Mouse (Mus musculus) liver, embryonic 15.5 days (tissue): ENCODE results near the gene Anapc15-ps. TPM values are rescaled to one million over a fixed set of nuclear protein-coding genes. Genes with fewer than 3 reads are reported as not detected.
A peak's percentile ranks its signal among the peaks of the same experiment; 100 is the strongest.

ENCODE experiments used
- ATAC-seq: fragments of 200-750 bp; cut with Nextera tagmentation; 2 replicates; pipeline ENCODE4 v1.8.0; 2017; ENCODE audit warnings: moderate number of reproducible peaks, mild to moderate bottlenecking, moderate library complexity; ENCODE audit not compliant: insufficient read depth
- H3K27ac ChIP-seq: fragments of 300-500 bp; sonication (generic); replicated peaks from 2 replicates; pipeline ENCODE4 v1.5.1; 2015; ENCODE audit warnings: mild to moderate bottlenecking, inconsistent platforms
- H3K27me3 ChIP-seq: fragments of 300-500 bp; sonication (generic); 2 replicates; pipeline ENCODE4 v1.6.1; 2015; ENCODE audit warnings: mild to moderate bottlenecking, inconsistent platforms
- H3K36me3 ChIP-seq: fragments of 300-500 bp; sonication (generic); replicated peaks from 2 replicates; pipeline ENCODE4 v1.6.1; 2015; ENCODE audit warnings: moderate library complexity, mild to moderate bottlenecking, inconsistent platforms
- H3K4me1 ChIP-seq: fragments of 300-500 bp; sonication (generic); replicated peaks from 2 replicates; pipeline ENCODE4 v1.6.1; 2015; ENCODE audit warnings: inconsistent platforms
- H3K4me2 ChIP-seq: fragments of 300-500 bp; sonication (generic); 2 replicates; pipeline ENCODE4 v1.6.1; 2015; ENCODE audit warnings: moderate library complexity, mild to moderate bottlenecking, inconsistent platforms
- H3K4me3 ChIP-seq: fragments of 300-500 bp; sonication (generic); replicated peaks from 2 replicates; pipeline ENCODE4 v1.5.1; 2015; ENCODE audit warnings: mild to moderate bottlenecking, inconsistent platforms
- H3K9ac ChIP-seq: fragments of 300-500 bp; sonication (generic); 2 replicates; pipeline ENCODE4 v1.6.1; 2015; ENCODE audit warnings: moderate library complexity, mild to moderate bottlenecking, inconsistent platforms
- H3K9me3 ChIP-seq: fragments of 300-500 bp; sonication (generic); replicated peaks from 2 replicates; pipeline ENCODE4 v1.6.1; 2016; ENCODE audit warnings: inconsistent platforms
- WGBS: fragments of 180-500 bp; shearing (Covaris S2); methylation state at CpG from one replicate; pipeline ENCODE4 v1.1.7; 2015; ENCODE audit warnings: mixed read lengths; ENCODE audit not compliant: insufficient replicate concordance; 5-methylcytosine and 5-hydroxymethylcytosine counted together
- polyA plus RNA-seq: library from polyadenylated mRNA; unstranded; fragments of >200 nt; fragmentation: Nextera tagmentation; extraction: Ambion mirVana; gene quantifications from 2 replicates; pipeline ENCODE4 v1.2.1, GENCODE M21; 2015

Gene Anapc15-ps
- polyA plus RNA-seq, 1 experiment from 2014 or later = not detected

- WGBS = 59% methylated on average over 3 of the region's 3 CpGs
- Histone ChIP-seq H3K4me3 (no peak overlapping the region), H3K27ac (no peak overlapping the region), H3K9ac (no peak overlapping the region), H3K4me2 (no peak overlapping the region), H3K9me3 (no peaks in the 10 kb centered on the region), H3K27me3 (no peaks in the 10 kb centered on the region), H3K36me3 (no peaks in the 10 kb centered on the region), H3K4me1 (peaks cover 3% of the 10 kb centered on the region; the same call in 1 of the 2 replicates)
- no peak for ATAC-seq
Observed at GRCm38 (mm10) chr10:95667371-95668030, 5.8 kb downstream of the Anapc15-ps start.

GRCm38 (mm10) chr10:95666791-95667190, 6.5 kb downstream of the Anapc15-ps start:
- H3K27me3 ChIP-seq = no peaks in the 10 kb centered on the region
- no peak overlapping the region for H3K27ac ChIP-seq
- 55% methylated on average over 2 of the region's 2 CpGs for WGBS

GRCm38 (mm10) chr10:95665426-95665990, 7.7 kb downstream of the Anapc15-ps start:
- no peak overlapping the region for H3K4me3 ChIP-seq
- H3K9ac ChIP-seq = no peak overlapping the region
- 48% methylated on average over 11 of the region's 11 CpGs for WGBS
- no peak for ATAC-seq
- H3K4me2 ChIP-seq = no peak overlapping the region
- 0 out of 2 replicates have a peak, but pooled peaks cover 2% of the 10 kb centered on the region for H3K27me3 ChIP-seq
- H3K4me1 ChIP-seq = peaks cover 3% of the 10 kb centered on the region; the same call in 1 of the 2 replicates
- no peak overlapping the region for H3K27ac ChIP-seq
- H3K9me3 ChIP-seq = no peaks in the 10 kb centered on the region
- no peaks in the 10 kb centered on the region for H3K36me3 ChIP-seq

More at GRCm38 (mm10) chr10:95666791-95667190, 6.5 kb downstream of the Anapc15-ps start:
- Histone ChIP-seq H3K9ac (no peak overlapping the region), H3K36me3 (no peaks in the 10 kb centered on the region), H3K4me3 (no peak overlapping the region), H3K9me3 (no peaks in the 10 kb centered on the region), H3K4me1 (peaks cover 3% of the 10 kb centered on the region; the same call in 1 of the 2 replicates), H3K4me2 (no peak overlapping the region)
- no peak for ATAC-seq

- H3K9ac ChIP-seq = no peak overlapping the region
- 53% methylated on average over 3 of the region's 3 CpGs for WGBS
Observed at GRCm38 (mm10) chr10:95664613-95665012, 8.6 kb downstream of the Anapc15-ps start.

GRCm38 (mm10) chr10:95660356-95660755, 12.9 kb downstream of the Anapc15-ps start:
- H3K27ac ChIP-seq = no peak overlapping the region
- no peak overlapping the region for H3K4me2 ChIP-seq
- H3K36me3 ChIP-seq = no peaks in the 10 kb centered on the region
- no peak overlapping the region for H3K9ac ChIP-seq
- no peak for ATAC-seq
- H3K4me1 ChIP-seq = 0 out of 2 replicates have a peak, but pooled peaks cover 8% of the 10 kb centered on the region
- H3K9me3 ChIP-seq = no peaks in the 10 kb centered on the region
- 0 out of 2 replicates have a peak, but pooled peaks cover 5% of the 10 kb centered on the region for H3K27me3 ChIP-seq
- no peak overlapping the region for H3K4me3 ChIP-seq
- WGBS = 55% methylated on average over 6 of the region's 6 CpGs

More at GRCm38 (mm10) chr10:95664613-95665012, 8.6 kb downstream of the Anapc15-ps start:
- Histone ChIP-seq H3K27ac (no peak overlapping the region), H3K36me3 (no peaks in the 10 kb centered on the region), H3K27me3 (0 out of 2 replicates have a peak, but pooled peaks cover 5% of the 10 kb centered on the region), H3K4me3 (no peak overlapping the region), H3K4me2 (no peak overlapping the region), H3K4me1 (peaks cover 9% of the 10 kb centered on the region; the same call in 1 of the 2 replicates), H3K9me3 (no peaks in the 10 kb centered on the region)
- ATAC-seq = no peak

- WGBS = 52% methylated on average over 8 of the region's 8 CpGs
- H3K4me2 ChIP-seq = no peak overlapping the region
- H3K4me3 ChIP-seq = no peak overlapping the region
- no peaks in the 10 kb centered on the region for H3K9me3 ChIP-seq
- no peaks in the 10 kb centered on the region for H3K36me3 ChIP-seq
- H3K4me1 ChIP-seq = 0 out of 2 replicates have a peak, but pooled peaks cover 8% of the 10 kb centered on the region
- H3K9ac ChIP-seq = no peak overlapping the region
- peak; percentile 22; the same call in 1 of the 2 replicates for ATAC-seq
- H3K27me3 ChIP-seq = 0 out of 2 replicates have a peak, but pooled peaks cover 5% of the 10 kb centered on the region
- no peak overlapping the region for H3K27ac ChIP-seq
Observed at GRCm38 (mm10) chr10:95659471-95660150, 13.6 kb downstream of the Anapc15-ps start.

GRCm38 (mm10) chr10:95658836-95659343, 14.4 kb downstream of the Anapc15-ps start:
- Histone ChIP-seq H3K4me2 (no peak overlapping the region), H3K4me3 (no peak overlapping the region), H3K4me1 (0 out of 2 replicates have a peak, but pooled peaks cover 8% of the 10 kb centered on the region), H3K27me3 (0 out of 2 replicates have a peak, but pooled peaks cover 5% of the 10 kb centered on the region), H3K27ac (no peak overlapping the region), H3K9me3 (no peaks in the 10 kb centered on the region), H3K9ac (no peak overlapping the region), H3K36me3 (no peaks in the 10 kb centered on the region)
- no peak for ATAC-seq
- 36% methylated on average over 6 of the region's 6 CpGs for WGBS

GRCm38 (mm10) chr10:95656236-95657225, 16.7 kb downstream of the Anapc15-ps start:
- H3K27me3 ChIP-seq = 0 out of 2 replicates have a peak, but pooled peaks cover 5% of the 10 kb centered on the region
- H3K27ac ChIP-seq = no peak overlapping the region
- 53% methylated on average over 10 of the region's 10 CpGs for WGBS
- H3K9me3 ChIP-seq = no peaks in the 10 kb centered on the region
- no peaks in the 10 kb centered on the region for H3K36me3 ChIP-seq
- no peak overlapping the region for H3K4me2 ChIP-seq
- H3K4me3 ChIP-seq = no peak overlapping the region
- ATAC-seq = no peak; the same call in 1 of the 2 replicates
- H3K9ac ChIP-seq = no peak overlapping the region
- H3K4me1 ChIP-seq = 0 out of 2 replicates have a peak, but pooled peaks cover 8% of the 10 kb centered on the region

GRCm38 (mm10) chr10:95652131-95652530, 21.1 kb downstream of the Anapc15-ps start:
- H3K27me3 ChIP-seq = no peaks in the 10 kb centered on the region
- H3K9ac ChIP-seq = no peak overlapping the region
- H3K4me2 ChIP-seq = no peak overlapping the region
- WGBS = 77% methylated on average over 5 of the region's 5 CpGs
- no peak for ATAC-seq
- no peaks in the 10 kb centered on the region for H3K9me3 ChIP-seq
- no peak overlapping the region for H3K27ac ChIP-seq
- no peaks in the 10 kb centered on the region for H3K36me3 ChIP-seq
- H3K4me3 ChIP-seq = no peak overlapping the region
- no peaks in the 10 kb centered on the region for H3K4me1 ChIP-seq

- Histone ChIP-seq H3K9ac (no peak overlapping the region), H3K4me1 (0 out of 2 replicates have a peak, but pooled peaks cover 3% of the 10 kb centered on the region), H3K9me3 (no peaks in the 10 kb centered on the region), H3K27me3 (no peaks in the 10 kb centered on the region), H3K36me3 (no peaks in the 10 kb centered on the region), H3K4me3 (no peak overlapping the region), H3K27ac (no peak overlapping the region), H3K4me2 (no peak overlapping the region)
- ATAC-seq = no peak
- 83% methylated on average over 11 of the region's 11 CpGs for WGBS
Observed at GRCm38 (mm10) chr10:95648326-95648888, 24.8 kb downstream of the Anapc15-ps start.
